Mouse (Mus musculus) MEL-GATA-1-ER (cell line): ENCODE results near the gene Olfr1441.
A peak's percentile ranks its signal among the peaks of the same experiment; 100 is the strongest.

ENCODE experiments used
- DNase-seq: peaks from one replicate; pipeline ENCODE4 v3.0.0-alpha.2; 2012; ENCODE audit warnings: low read depth; ENCODE audit errors: extremely low read depth

The Olfr1441 gene

GRCm38 (mm10) chr19:12462851-12463721 lies 45.9 kb downstream of the Olfr1441 start:
- no peak for DNase-seq

- peak; percentile 13 for DNase-seq
These were observed 46.4 kb downstream of the Olfr1441 start for GRCm38 (mm10) chr19:12463722-12464035.

GRCm38 (mm10) chr19:12464127-12464526 lies 46.9 kb downstream of the Olfr1441 start:
- DNase-seq = peak; percentile 46

GRCm38 (mm10) chr19:12464674-12465073 lies 47.4 kb downstream of the Olfr1441 start:
- no peak for DNase-seq

- no peak for DNase-seq
These were observed 48.4 kb downstream of the Olfr1441 start for GRCm38 (mm10) chr19:12465530-12466144.

GRCm38 (mm10) chr19:12466204-12466603 lies 49.0 kb downstream of the Olfr1441 start:
- DNase-seq = peak; percentile 39

- peak; percentile 45 for DNase-seq
These were observed 50.2 kb downstream of the Olfr1441 start for GRCm38 (mm10) chr19:12467436-12467835.

GRCm38 (mm10) chr19:12471866-12472265 lies 54.6 kb downstream of the Olfr1441 start:
- no peak for DNase-seq

- no peak for DNase-seq
These were observed 55.2 kb downstream of the Olfr1441 start for GRCm38 (mm10) chr19:12472381-12472976.
